Mouse (Mus musculus) C3H10T1/2 (cell line): ENCODE measurements around the gene Atxn2. TPM values are rescaled to one million over a fixed set of nuclear protein-coding genes. Genes with fewer than 3 reads are reported as not detected.

Experiments used
- polyA plus RNA-seq, 2 experiments: library from polyadenylated mRNA; unstranded; fragments of >200 nt; fragmentation: generic; extraction: Trizol; gene quantifications; one replicate each; pipeline ENCODE4 v1.2.1; 2012; ENCODE audit warnings: missing spikeins in 2 of 2

The Atxn2 gene
- 10 to 100 TPM; 29.2 to 57.4 TPM for polyA plus RNA-seq

DNA sequence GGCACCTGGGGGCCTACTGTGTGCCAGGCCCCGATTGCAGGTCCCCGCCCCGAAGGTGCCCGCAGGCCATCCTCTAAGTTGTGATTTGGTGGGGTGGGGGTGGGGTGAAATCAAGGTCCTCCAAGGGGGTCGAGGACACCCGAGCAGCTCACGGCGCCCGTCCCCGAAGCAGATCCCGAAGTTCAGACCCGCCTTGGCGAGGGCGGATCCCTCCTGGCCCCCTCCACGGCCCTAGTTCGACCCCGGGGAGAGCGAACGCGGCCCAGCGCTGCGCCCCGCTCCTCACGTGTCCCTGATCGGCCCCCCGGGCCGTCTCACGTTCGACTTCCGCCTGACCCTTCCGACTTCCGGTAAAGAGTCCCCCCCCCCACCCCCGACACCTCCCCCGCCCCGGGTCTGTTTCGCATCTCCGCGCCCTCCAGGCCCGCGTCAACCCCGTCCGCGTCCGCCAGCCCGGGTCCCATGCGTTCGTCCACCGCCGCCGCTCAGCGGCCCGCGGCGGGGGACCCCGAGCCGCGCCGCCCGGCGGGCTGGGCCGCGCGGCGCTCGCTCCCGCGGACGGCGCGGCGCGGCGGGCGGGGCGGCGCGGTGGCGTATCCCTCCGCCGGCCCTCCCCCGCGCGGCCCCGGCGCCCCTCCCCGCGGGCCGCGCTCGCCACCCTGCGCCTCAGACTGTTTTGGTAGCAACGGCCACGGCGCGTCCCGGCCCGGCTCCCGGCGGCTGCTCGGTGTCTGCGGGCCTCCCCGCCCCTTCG lies at the start of gene Atxn2:
Atxn2 (plus strand) TSS at position 164 of the 754 bp plus-strand sequence.

DNA sequence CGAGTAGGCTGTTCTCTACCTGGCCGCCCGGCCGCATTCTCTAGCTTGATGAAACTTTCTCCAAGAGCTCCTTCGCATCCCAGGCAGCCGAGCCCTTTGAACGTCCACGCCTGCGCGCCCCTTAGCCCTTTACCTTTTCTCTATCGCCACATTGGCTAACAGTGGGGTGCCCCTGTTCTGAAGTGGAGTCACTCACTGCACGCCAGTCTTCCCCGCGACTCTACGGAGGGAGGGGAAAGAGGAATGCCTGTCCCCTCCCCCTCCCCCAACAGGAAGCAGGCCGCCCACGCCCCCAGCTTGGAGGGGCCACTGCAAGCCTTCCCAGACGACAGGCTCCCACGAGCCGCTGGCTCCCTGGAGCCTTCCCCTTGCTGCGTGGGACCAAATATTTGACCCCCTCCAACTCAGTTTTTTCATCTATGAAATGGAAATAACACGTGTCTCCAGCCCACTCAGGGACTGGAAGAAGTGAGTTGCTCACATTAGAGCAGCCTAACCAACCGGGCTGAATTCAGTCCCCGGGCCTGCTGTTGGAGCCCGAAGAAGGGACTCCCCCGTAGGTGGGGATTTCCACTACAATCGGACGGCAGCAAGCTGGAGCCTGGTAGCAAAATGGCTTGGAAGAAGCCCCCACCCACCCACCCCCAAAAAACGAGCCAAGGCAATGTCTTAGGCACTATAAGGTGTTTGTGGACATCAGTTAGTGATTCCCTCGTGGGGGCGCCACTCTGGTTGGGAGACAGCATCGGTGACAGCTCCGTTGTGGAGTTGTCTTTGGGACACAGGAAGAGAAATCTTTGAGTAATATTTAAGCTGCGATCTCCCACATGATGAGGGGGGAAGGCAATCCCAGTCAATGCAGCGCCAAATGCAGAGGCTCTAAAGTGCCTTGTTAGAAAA lies 126.6 kb downstream of the Atxn2 start, which contains the start of gene Sh2b3:
Sh2b3 (minus strand) TSS at position 206 of the 900 bp plus-strand sequence.

GRCm38 (mm10) chr5:121848743-121849142 lies 137.6 kb downstream of the Atxn2 start, which contains the start of gene Pheta1:
Gene Pheta1, plus strand, starts transcription at chr5:121848984.

Other genes with a start within 250 kb of the Atxn2 start
- not detected for gene Adam1b, start 207.9 kb upstream of the Atxn2 start, polyA plus RNA-seq
- gene Adam1a, start 165.9 kb upstream of the Atxn2 start, polyA plus RNA-seq: 1 to 10 TPM in 1 of 2 experiments, under 1 TPM in 1; 0.01 to 2.1 TPM
- gene Gm42878, start 165.9 kb upstream of the Atxn2 start, polyA plus RNA-seq: under 1 TPM; 0.02 to 0.05 TPM
- gene Mapkapk5, start 165.4 kb upstream of the Atxn2 start, polyA plus RNA-seq: 10 to 100 TPM; 24.6 to 47.2 TPM
- gene Aldh2, start 117.5 kb upstream of the Atxn2 start, polyA plus RNA-seq: 100 to 1,000 TPM; 128 to 457 TPM
- gene Acad12, start 92.4 kb upstream of the Atxn2 start, polyA plus RNA-seq: 1 to 10 TPM in 1 of 2 experiments, under 1 TPM in 1; 0.57 to 4.9 TPM
- 1 to 10 TPM in 1 of 2 experiments, under 1 TPM in 1; 0.94 to 6.5 TPM for gene Acad10, start 50.8 kb upstream of the Atxn2 start, polyA plus RNA-seq
- 10 to 100 TPM; 15.2 to 23.1 TPM for gene Brap, start 50.8 kb upstream of the Atxn2 start, polyA plus RNA-seq
- 10 to 100 TPM; 13.5 to 30.2 TPM for gene Sh2b3, start 126.3 kb downstream of the Atxn2 start, polyA plus RNA-seq
- 10 to 100 TPM in 1 of 2 experiments, 1 to 10 TPM in 1; 6.5 to 20.8 TPM for gene Pheta1, start 137.6 kb downstream of the Atxn2 start, polyA plus RNA-seq